Mouse (Mus musculus): ENCODE measurements around the gene Cdk2ap2.
"Not testable (repeated sequence)": the region's sequence is repeated elsewhere in the genome, so short reads cannot be mapped to it uniquely, and the experiment has no call there.

Cdk2ap2 gene

DNA sequence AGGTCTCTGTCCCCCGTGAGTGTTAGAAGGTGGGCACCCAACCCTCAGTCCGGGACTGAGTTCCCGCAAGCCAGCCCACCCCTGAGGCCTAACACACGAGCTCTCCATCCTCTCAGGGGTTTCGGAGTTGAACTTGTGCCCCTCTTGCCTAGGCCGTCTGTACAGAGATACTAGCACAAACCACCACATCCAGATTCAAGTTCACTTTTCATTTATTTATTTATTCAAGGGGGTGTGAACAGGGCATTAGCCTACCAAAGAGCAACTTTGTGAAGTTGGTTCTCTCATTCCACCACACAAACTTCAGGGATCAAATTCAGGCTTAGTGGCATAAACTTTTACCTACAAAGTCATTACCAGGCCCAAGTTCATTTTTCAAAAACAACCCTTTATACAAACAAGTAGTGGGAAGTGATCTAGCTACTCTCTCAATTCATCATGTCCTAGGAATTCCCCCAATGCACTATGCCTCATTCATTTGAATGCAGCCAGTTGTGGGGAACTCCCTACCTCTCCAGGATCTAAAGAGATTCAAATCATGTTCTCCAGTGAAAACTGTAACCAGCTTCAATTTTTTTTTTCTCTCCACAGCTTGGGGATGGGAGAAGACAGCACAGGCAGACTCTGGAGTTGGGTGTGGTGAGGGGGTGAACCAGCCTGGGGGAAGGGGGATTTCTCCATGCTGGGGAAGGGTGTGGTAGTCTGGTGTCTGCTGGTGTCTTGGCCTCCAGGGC lies 38.4 kb downstream of the Cdk2ap2 start:
- in situ Hi-C loops (cut with MboI, MseI), result not testable (repeated sequence)

DNA sequence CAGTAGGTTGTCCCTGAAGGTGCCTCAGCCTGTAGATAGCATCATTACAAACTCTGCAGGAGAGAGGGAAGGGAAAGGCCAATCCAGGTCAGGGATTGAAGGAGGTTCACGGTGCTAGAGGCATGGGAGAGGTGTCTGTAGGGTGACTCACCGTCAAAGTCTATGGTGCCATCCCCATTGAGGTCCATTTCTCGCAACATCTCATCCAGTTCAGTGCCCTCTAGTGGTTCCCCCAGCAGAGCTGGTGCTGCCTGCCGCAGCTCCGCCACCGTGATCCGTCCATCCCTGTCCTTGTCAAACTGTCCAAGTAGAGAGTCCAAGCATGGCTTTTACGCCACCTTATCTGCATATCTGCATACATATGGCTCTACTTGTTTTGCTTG lies 39.0 kb downstream of the Cdk2ap2 start:
- in situ Hi-C loops (cut with MboI, MseI), result not testable (repeated sequence)

DNA sequence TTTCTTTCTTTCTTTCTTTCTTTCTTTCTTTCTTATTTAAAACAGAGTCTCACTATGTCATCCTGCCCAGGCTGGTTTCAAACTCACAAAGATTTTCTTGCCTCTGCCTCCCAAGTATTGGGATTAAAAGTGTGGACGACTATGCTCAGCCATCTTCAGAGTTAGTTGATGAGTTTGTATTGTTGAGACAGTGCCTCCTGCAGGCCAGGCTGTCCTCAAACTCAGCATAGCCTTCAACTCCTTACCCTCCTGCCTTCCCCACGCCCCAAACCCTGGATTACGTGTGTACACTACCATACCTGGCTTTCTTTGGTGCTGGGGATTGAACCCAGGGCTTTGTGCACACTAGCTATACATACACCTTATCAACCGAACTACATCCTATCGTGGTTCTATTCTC lies 39.5 kb downstream of the Cdk2ap2 start:
- in situ Hi-C loops (cut with MboI, MseI), result no loop called here

DNA sequence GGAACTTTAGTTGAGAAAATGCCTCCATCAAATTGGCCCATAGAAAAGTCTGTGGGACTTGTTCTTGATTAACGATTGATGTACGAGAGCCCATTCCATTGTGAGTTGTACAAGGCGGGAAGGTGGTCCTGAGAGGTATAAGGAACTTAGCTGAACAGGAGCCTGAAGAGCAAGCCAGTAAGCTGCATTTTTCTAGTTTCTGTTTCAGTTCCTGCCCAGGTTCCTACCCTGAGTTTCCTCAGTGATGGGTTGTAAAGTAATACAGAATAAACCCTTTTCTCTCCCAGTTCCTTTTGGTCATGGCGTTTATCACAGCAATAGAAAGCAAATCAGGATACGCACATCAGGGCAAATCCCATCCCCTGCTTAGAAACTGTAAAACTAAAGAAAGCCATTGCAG lies 40.9 kb downstream of the Cdk2ap2 start:
- in situ Hi-C loops (cut with MboI, MseI), result no loop called here

DNA sequence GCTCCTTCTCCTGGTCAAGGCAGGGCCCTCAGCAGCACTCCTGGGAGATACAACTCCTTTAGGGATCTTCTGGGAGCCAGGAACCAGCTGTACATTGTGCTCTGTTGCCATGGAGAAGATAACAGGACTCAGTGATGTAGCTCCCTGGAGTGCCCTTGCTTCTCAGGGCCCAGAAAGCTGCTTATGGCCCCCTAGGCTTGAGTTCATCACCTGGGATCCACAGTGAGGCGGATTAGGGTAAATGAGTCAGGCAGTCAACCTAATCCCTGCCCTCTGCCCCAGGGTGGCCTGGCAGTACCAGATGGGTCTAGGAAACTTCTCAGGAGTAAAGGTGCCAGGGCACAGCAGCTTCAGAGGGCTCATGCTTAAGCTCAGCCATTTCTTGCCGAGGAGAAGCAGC lies 42.5 kb downstream of the Cdk2ap2 start, which contains the start of gene Gpr152:
TSS of gene Gpr152 (plus strand) at position 342 of the 400 bp plus-strand sequence.
- in situ Hi-C loops (cut with MboI, MseI), result no loop called here

DNA sequence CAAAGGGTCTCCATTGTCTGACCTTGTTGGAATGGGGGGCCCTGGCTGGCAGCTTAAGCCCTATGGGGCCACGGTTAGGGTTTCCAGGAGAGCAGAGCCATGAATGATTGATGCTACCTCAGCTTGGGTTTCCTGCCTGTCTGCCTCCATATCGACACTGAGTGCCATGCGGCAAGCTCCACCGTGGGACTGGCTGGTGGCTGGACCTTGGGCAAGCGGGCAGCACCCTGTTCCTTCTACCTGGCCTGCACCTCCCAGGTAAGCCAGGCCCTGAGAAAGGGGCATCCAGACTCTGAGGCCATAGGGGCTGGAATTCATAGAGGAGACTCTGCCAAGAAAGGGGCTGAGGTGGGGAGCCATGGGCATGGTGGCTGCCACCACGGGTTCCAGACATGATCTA lies 43.2 kb downstream of the Cdk2ap2 start:
- in situ Hi-C loops (cut with MboI, MseI), result no loop called here

DNA sequence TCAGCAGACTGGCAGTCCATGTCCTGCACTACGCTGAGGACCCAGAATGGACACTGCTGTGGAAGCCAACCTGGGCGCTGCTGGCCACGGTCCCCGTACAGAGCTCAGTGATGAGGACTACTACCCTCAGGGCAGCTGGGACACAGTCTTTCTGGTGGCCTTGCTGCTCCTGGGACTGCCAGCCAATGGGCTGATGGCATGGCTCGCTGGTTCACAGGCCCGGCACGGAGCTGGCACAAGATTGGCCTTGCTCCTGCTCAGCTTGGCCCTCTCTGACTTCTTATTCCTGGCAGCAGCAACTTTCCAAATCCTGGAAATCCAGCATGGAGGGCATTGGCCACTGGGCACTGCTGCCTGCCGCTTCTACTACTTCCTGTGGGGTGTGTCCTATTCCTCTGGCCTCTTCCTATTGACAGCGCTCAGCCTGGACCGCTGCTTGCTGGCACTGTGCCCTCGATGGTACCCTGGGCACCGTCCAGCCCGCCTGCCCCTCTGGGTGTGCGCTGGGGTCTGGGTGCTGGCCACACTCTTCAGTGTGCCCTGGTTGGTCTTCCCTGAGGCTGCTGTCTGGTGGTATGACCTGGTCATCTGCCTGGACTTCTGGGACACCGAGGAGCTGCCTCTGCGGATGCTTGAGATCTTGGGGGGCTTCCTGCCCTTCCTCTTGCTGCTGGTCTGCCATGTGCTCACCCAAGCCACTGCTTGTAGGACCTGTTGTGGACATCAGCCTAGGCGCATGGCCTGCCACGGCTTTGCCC lies 45.6 kb downstream of the Cdk2ap2 start:
- in situ Hi-C loops (cut with MboI, MseI), result no loop called here

DNA sequence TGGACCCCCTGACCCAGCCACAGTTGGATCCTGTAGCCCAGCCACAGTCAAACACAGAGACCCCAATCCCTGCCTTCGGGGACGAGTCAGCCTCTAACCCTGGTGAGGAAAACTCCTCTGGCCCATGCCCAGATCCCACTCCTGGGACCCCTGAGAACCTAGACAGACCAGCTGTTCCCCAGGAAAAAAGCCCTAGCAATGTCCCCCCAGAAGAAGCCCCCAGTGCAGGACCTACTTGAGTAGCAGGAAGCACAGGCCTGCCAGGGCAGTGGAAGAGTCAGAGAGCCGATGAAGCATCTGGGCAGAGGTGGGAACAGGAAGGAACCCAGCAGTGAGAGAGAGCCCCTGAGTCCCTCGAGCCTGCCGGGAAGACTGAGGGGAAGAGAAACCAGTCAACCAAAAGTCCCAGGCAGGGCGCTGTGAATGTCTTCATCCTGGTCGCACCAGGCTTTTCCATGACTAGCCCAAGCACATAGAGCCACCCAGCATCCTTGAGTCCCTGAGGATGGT lies 46.8 kb downstream of the Cdk2ap2 start, which contains the start of gene Cabp4:
TSS of gene Cabp4 (minus strand) at position 275 of the 510 bp plus-strand sequence.
- in situ Hi-C loops (cut with MboI, MseI), result no loop called here

DNA sequence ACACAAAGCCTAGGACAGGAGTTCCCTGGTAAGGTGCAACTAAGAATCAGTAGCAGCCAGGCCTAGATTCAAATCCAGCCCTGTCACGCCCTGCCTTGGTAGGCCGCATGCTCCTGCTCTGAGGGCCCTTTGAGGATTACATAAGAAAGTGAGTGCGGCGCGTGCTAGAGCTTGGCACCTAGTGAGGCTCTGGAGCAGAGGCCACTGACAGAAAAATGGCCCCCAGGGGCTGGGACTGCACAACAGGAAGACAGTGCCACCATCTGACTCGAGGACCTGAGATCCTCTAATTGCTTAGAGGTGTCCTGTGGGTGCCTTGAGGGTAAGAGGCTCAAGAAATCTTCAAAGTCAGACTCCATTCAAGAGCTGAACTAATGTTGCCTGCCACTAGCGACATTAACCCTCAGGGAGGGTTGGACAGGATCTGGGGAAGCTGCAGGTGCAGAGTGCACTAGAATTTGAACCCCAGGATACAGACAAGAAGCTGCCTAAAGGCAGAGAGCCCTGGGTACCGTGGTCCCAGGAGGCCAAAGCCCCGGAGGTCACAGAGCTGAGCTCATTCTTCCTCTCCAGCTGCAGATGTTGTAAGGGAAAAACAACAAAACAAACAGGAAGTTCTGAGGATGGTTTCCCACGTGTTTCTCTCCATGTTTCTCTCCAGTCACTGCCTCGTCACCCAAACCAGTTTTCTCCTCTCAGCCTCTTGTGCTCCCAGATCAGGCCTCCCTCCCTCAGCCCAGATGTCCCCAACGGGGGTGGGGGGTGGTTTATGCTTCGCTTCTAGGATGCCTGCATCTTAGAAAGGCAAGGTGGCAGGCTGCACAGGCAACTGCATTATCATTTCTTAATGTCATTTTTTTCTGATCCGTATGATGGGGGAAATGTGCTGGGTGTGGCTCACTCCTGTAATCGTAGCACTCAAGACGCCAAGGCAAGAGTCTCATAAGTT lies 47.8 kb downstream of the Cdk2ap2 start:
- in situ Hi-C loops (cut with MboI, MseI), result no loop called here

DNA sequence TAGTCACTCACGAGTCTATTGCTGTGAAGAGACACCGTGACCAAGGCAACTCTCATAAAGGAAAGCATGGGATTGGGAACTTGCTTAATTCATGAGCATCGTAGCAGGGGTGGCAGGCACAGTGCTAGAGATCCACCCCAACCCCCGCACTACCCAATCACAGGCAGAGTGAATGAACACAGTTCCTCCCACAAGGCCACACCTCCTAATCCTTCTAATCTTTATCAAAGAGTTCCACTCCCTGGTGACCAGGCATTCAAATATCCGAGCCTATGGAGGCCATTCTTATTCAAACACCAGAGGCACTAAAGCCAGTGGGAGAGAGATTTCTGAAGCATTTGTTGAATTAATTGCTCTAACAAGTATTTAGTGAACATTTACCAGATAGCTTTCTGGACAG lies 49.0 kb downstream of the Cdk2ap2 start:
- in situ Hi-C loops (cut with MboI, MseI), result no loop called here

DNA sequence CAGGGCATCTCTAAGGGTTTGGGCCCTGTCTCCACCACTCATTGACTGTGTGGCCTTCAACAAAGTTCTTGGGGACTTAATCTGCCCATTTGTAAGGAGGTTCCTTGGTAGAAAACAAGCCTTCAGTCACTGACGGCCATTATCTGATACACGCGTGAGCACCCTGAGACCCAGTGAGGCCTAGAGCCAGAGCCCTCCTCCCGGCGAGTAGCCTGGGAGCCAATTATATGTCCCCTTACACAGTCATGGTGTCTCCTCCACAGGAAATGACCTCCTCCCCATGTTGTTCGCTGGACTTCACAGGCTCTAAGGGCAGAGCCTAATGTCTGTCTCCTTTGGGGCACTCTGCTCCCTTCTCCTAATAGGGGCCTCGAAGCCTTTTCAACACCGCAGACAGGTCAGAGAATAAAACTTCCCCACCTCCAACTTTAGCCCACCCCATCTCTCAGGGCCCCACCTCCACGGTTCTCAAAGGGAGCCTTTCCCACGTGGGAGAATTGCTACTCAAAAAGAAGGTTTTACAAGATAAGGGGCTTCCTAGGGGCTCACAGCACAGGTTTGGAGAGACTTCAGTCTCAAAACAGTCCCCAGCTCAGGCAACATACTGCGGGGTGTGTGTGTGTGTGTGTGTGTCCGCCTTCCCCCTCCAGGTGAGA lies 49.5 kb downstream of the Cdk2ap2 start:
- in situ Hi-C loops (cut with MboI, MseI), result no loop called here

DNA sequence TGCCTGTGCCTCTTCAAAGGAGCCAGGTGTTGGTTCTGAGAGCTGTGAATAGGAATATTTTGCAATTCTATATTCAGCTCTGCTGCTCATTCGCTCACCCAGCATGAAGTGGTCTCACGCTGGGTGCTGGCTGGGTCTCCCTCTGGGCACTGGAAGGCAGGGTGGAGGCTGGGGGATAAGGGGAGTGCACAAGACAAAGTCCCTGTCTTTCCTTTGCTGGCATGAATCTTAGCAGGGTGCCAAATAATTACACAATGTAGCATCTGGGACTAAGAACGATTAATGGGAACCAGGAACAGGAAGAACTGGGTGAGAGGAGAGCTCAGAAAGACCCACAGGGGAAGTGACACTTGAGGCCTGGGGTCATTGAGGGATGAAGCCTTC lies 50.0 kb downstream of the Cdk2ap2 start:
- in situ Hi-C loops (cut with MboI, MseI), result no loop called here

DNA sequence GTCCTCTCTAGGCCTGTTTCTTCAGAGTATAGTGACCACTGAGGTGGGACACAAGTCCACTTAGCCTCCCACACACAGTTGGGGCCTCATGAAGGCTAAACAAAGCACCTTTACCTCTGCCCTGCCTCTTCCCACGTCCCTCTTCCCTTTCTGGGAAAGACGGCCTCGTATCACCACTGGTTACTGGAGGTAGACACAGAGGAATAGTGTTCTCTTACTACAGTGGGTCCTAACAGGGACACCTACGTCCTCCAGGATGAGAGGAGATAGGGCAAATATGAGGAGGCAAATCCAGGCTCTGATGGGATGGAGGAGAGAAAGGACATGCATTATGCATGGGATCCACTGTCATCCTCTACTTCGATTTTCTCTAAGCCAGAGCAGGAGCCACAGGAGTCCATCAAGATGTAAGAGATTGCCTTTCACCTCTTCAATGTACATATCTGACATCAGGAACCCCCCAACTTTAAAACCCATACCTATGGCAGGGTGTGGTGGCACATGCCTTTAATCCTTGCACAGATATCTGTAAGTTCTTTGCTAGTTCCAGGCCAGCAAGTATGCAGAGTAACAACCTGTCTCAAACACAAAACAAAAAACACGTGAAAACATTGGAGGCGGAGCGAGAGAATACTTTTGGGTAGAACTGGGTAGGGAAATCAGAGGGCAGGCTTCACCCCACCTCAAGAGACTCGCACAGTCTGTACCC lies 51.0 kb downstream of the Cdk2ap2 start:
- in situ Hi-C loops (cut with MboI, MseI), result no loop called here

DNA sequence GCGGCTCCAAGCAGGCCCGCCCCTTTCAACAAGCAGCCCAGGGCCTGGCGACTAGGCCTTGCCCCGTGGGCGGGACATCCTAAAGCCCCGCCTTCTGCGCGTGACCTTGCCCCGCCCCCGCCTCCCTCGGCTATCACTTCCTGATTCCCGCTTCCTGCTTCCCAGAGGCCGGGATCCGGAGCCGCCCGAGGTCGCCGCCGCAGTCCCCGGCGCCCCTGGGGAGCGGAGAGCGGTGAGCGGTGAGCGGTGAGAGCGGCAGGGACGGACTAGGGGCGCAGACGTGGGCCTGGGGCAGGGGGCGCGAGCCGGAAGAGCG lies 51.5 kb downstream of the Cdk2ap2 start, which contains the start of gene Coro1b:
TSS of gene Coro1b (plus strand) at position 129 of the 316 bp plus-strand sequence.
- in situ Hi-C loops (cut with MboI, MseI), result no loop called here

Measured in regulatory T cell (primary cell).